Mouse (Mus musculus): ENCODE data around the gene Map3k1. TPM values are rescaled to one million over a fixed set of nuclear protein-coding genes. Genes with fewer than 3 reads are reported as not detected.

Gene Map3k1
- total and polyA plus RNA-seq, 3 experiments: 24.6 to 99.2 (median 51.8) TPM

- no peaks in the 10 kb centered on the region for H3K9me3 ChIP-seq (replicated peaks)
- peak; percentile 43 for TF ChIP-seq CTCF (IDR thresholded peaks at IDR 0.05; ENCODE audit: low read depth, low read length)
- no peak for TF ChIP-seq GATA2 (IDR thresholded peaks at IDR 0.05; ENCODE audit: borderline replicate concordance, low read depth, low read length)
- peaks cover 95% of the 10 kb centered on the region for H3K36me3 ChIP-seq (replicated peaks)
- peak; percentile 31; the same call in 1 of the 2 replicates for ATAC-seq (ENCODE audit: extremely low read depth, insufficient number of reproducible peaks, low FRiP score, poor library complexity, severe bottlenecking)
- H3K4me3 ChIP-seq (ENCODE audit: low read depth, low read length): no peak overlapping the region
- peaks cover 39% of the 10 kb centered on the region for H3K4me1 ChIP-seq (ENCODE audit: insufficient read depth, low read depth, low read length)
- peak; percentile 26 for DNase-seq (ENCODE audit: low spot score)
- H3K27me3 ChIP-seq (ENCODE audit: insufficient read depth, low read length): no peaks in the 10 kb centered on the region
Observed at GRCm38 (mm10) chr13:111787857-111788619, 20.8 kb downstream of the Map3k1 start.

- TF ChIP-seq GATA1 (IDR thresholded peaks at IDR 0.05; ENCODE audit: borderline replicate concordance, low read length): no peak
- TF ChIP-seq GATA2 (IDR thresholded peaks at IDR 0.05; ENCODE audit: borderline replicate concordance, low read depth, low read length): no peak
- TF ChIP-seq CTCF (IDR thresholded peaks at IDR 0.05; ENCODE audit: low read depth, low read length): no peak
- no peak for TF ChIP-seq POLR2AphosphoS5 (IDR thresholded peaks at IDR 0.05; ENCODE audit: insufficient replicate concordance, low read depth, low read length)
- Histone ChIP-seq H3K9me3 (replicated peaks) (no peaks in the 10 kb centered on the region), H3K4me1 (ENCODE audit: insufficient read depth, low read depth, low read length) (peaks cover 30% of the 10 kb centered on the region), H3K27me3 (ENCODE audit: insufficient read depth, low read length) (no peaks in the 10 kb centered on the region), H3K4me3 (ENCODE audit: low read depth, low read length) (no peak overlapping the region), H3K36me3 (replicated peaks) (peaks cover 94% of the 10 kb centered on the region)
- DNase-seq (ENCODE audit: low spot score) (no peak), ATAC-seq (ENCODE audit: extremely low read depth, insufficient number of reproducible peaks, low FRiP score, poor library complexity, severe bottlenecking) (no peak)
Observed at GRCm38 (mm10) chr13:111786584-111786983, 22.2 kb downstream of the Map3k1 start.

GRCm38 (mm10) chr13:111783451-111783850, 25.3 kb downstream of the Map3k1 start:
- no peaks in the 10 kb centered on the region for H3K27me3 ChIP-seq (ENCODE audit: insufficient read depth, low read length)
- ATAC-seq (ENCODE audit: extremely low read depth, insufficient number of reproducible peaks, low FRiP score, poor library complexity, severe bottlenecking): no peak
- H3K4me3 ChIP-seq (ENCODE audit: low read depth, low read length): no peak overlapping the region
- no peaks in the 10 kb centered on the region for H3K9me3 ChIP-seq (replicated peaks)
- H3K4me1 ChIP-seq (ENCODE audit: insufficient read depth, low read depth, low read length): peaks cover 28% of the 10 kb centered on the region
- no peak for DNase-seq (ENCODE audit: low spot score)
- TF ChIP-seq GATA2 (IDR thresholded peaks at IDR 0.05; ENCODE audit: borderline replicate concordance, low read depth, low read length) (no peak), CTCF (IDR thresholded peaks at IDR 0.05; ENCODE audit: low read depth, low read length) (no peak), GATA1 (IDR thresholded peaks at IDR 0.05; ENCODE audit: borderline replicate concordance, low read length) (no peak), TAL1 (conservative IDR thresholded peaks at IDR 0.05; ENCODE audit: low read depth, low read length) (no peak), POLR2AphosphoS5 (IDR thresholded peaks at IDR 0.05; ENCODE audit: insufficient replicate concordance, low read depth, low read length) (no peak)
- peaks cover 88% of the 10 kb centered on the region for H3K36me3 ChIP-seq (replicated peaks)

GRCm38 (mm10) chr13:111779471-111779870, 29.3 kb downstream of the Map3k1 start:
- ATAC-seq (ENCODE audit: extremely low read depth, insufficient number of reproducible peaks, low FRiP score, poor library complexity, severe bottlenecking): no peak
- no peak for DNase-seq (ENCODE audit: low spot score)
- peaks cover 85% of the 10 kb centered on the region for H3K36me3 ChIP-seq (replicated peaks)
- no peaks in the 10 kb centered on the region for H3K9me3 ChIP-seq (replicated peaks)
- H3K4me3 ChIP-seq (ENCODE audit: low read depth, low read length): no peak overlapping the region
- H3K27me3 ChIP-seq (ENCODE audit: insufficient read depth, low read length): no peaks in the 10 kb centered on the region
- TF ChIP-seq POLR2AphosphoS5 (IDR thresholded peaks at IDR 0.05; ENCODE audit: insufficient replicate concordance, low read depth, low read length): no peak
- no peak for TF ChIP-seq CTCF (IDR thresholded peaks at IDR 0.05; ENCODE audit: low read depth, low read length)
- TF ChIP-seq TAL1 (conservative IDR thresholded peaks at IDR 0.05; ENCODE audit: low read depth, low read length): no peak
- H3K4me1 ChIP-seq (ENCODE audit: insufficient read depth, low read depth, low read length): peaks cover 33% of the 10 kb centered on the region

DNA sequence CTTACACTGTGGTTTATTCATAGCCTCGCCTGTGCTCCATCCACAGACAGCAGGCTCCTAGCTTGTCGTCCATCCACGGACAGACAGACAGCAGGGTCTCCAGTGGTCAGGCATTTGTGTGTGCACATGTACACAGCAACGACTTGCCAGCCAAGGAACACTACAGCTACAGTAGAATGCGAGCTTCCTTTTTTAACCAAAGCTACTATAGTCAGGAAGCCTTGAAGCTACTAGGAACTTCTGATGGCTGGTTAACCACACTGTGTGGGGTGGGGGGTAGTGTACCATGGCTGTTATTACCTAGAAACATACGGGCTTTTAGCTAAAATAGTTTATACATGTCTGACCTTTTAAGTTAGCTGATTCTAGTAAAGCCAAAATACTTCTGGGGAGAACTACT, 30.2 kb downstream of the Map3k1 start:
- no peak; the same call in 1 of the 2 replicates for ATAC-seq (ENCODE audit: extremely low read depth, insufficient number of reproducible peaks, low FRiP score, poor library complexity, severe bottlenecking)
- TF ChIP-seq GATA2 (IDR thresholded peaks at IDR 0.05; ENCODE audit: borderline replicate concordance, low read depth, low read length) (no peak), TAL1 (conservative IDR thresholded peaks at IDR 0.05; ENCODE audit: low read depth, low read length) (no peak), POLR2AphosphoS5 (IDR thresholded peaks at IDR 0.05; ENCODE audit: insufficient replicate concordance, low read depth, low read length) (no peak), GATA1 (IDR thresholded peaks at IDR 0.05; ENCODE audit: borderline replicate concordance, low read length) (no peak), CTCF (IDR thresholded peaks at IDR 0.05; ENCODE audit: low read depth, low read length) (no peak)
- Histone ChIP-seq H3K36me3 (replicated peaks) (peaks cover 84% of the 10 kb centered on the region), H3K9me3 (replicated peaks) (no peaks in the 10 kb centered on the region), H3K27me3 (ENCODE audit: insufficient read depth, low read length) (no peaks in the 10 kb centered on the region), H3K4me3 (ENCODE audit: low read depth, low read length) (no peak overlapping the region; the same call in 1 of the 2 replicates), H3K4me1 (ENCODE audit: insufficient read depth, low read depth, low read length) (peaks cover 33% of the 10 kb centered on the region)
- no peak for DNase-seq (ENCODE audit: low spot score)

- Histone ChIP-seq H3K4me1 (ENCODE audit: insufficient read depth, low read depth, low read length) (peaks cover 33% of the 10 kb centered on the region), H3K4me3 (ENCODE audit: low read depth, low read length) (no peak overlapping the region; the same call in 1 of the 2 replicates), H3K36me3 (replicated peaks) (peaks cover 84% of the 10 kb centered on the region), H3K9me3 (replicated peaks) (no peaks in the 10 kb centered on the region), H3K27me3 (ENCODE audit: insufficient read depth, low read length) (no peaks in the 10 kb centered on the region)
- DNase-seq (ENCODE audit: low spot score) (no peak), ATAC-seq (ENCODE audit: extremely low read depth, insufficient number of reproducible peaks, low FRiP score, poor library complexity, severe bottlenecking) (peak; percentile 62)
- no peak for TF ChIP-seq GATA1 (IDR thresholded peaks at IDR 0.05; ENCODE audit: borderline replicate concordance, low read length)
- TF ChIP-seq POLR2AphosphoS5 (IDR thresholded peaks at IDR 0.05; ENCODE audit: insufficient replicate concordance, low read depth, low read length): no peak
- no peak for TF ChIP-seq GATA2 (IDR thresholded peaks at IDR 0.05; ENCODE audit: borderline replicate concordance, low read depth, low read length)
- no peak for TF ChIP-seq TAL1 (conservative IDR thresholded peaks at IDR 0.05; ENCODE audit: low read depth, low read length)
- TF ChIP-seq CTCF (IDR thresholded peaks at IDR 0.05; ENCODE audit: low read depth, low read length): no peak
Observed at GRCm38 (mm10) chr13:111777865-111778264, 30.9 kb downstream of the Map3k1 start.

Data from G1E (cell line).